Mouse (Mus musculus) heart, adult 2 months (tissue): ENCODE results near the gene Lsm3. TPM values are rescaled to one million over a fixed set of nuclear protein-coding genes. Genes with fewer than 3 reads are reported as not detected.
A peak's percentile ranks its signal among the peaks of the same experiment; 100 is the strongest.

Experiments used
- DNase-seq, 2 experiments: peaks; one replicate each; pipeline ENCODE4 v3.0.0; 2021
- H3K27ac ChIP-seq: fragments of 200-600 bp; 2 replicates; pipeline ENCODE4 v1.8.1; 2022
- H3K27me3 ChIP-seq: fragments of 200-500 bp; 2 replicates; pipeline ENCODE4 v1.6.1; 2012; ENCODE audit warnings: mild to moderate bottlenecking, low read length, inconsistent platforms, mixed read lengths; ENCODE audit not compliant: control insufficient read depth, insufficient read depth
- H3K36me3 ChIP-seq: fragments of 200-500 bp; 2 replicates; pipeline ENCODE4 v1.6.1; 2012; ENCODE audit warnings: low read length, inconsistent platforms; ENCODE audit not compliant: control insufficient read depth, insufficient read depth
- H3K4me1 ChIP-seq: fragments of 200-500 bp; 2 replicates; pipeline ENCODE4 v1.6.1; 2011; ENCODE audit warnings: low read length; ENCODE audit not compliant: control insufficient read depth, insufficient read depth
- H3K4me3 ChIP-seq: fragments of 200-600 bp; 2 replicates; pipeline ENCODE4 v1.8.1; 2022
- H3K79me2 ChIP-seq: fragments of 200-500 bp; replicated peaks from 2 replicates; pipeline ENCODE4 v1.6.1; 2012; ENCODE audit warnings: mild to moderate bottlenecking, inconsistent platforms, low read length, moderate library complexity, mixed read lengths; ENCODE audit not compliant: control insufficient read depth, insufficient read depth
- H3K9ac ChIP-seq: fragments of 200-500 bp; 2 replicates; pipeline ENCODE4 v1.6.1; 2012; ENCODE audit warnings: low read depth, mild to moderate bottlenecking, control low read depth, inconsistent platforms, low read length, mixed read lengths
- CTCF ChIP-seq: fragments of 200-600 bp; IDR thresholded peaks from 2 replicates; pipeline ENCODE4 v1.8.1; 2022; ENCODE audit warnings: antibody characterized with exemption, mild to moderate bottlenecking, moderate library complexity
- EP300 ChIP-seq: fragments of 200-500 bp; IDR thresholded peaks from 2 replicates; pipeline ENCODE4 v1.6.1; 2011; ENCODE audit warnings: low read depth, low read length, control low read depth; ENCODE audit not compliant: insufficient read depth
- POLR2A ChIP-seq: fragments of 200-500 bp; IDR thresholded peaks from 2 replicates; pipeline ENCODE4 v1.6.1; 2011; ENCODE audit warnings: mild to moderate bottlenecking, low read depth, low read length, control low read depth; ENCODE audit not compliant: insufficient read depth
- WGBS: fragments of 180-500 bp; shearing (Covaris S2); methylation state at CpG from one replicate; pipeline ENCODE4 v1.1.7; 2018; 5-methylcytosine and 5-hydroxymethylcytosine counted together
- intact Hi-C: fragments of 180-260 bp; cut with DNase I; formaldehyde crosslinking; loops from one replicate; pipeline ENCODE4 v1.15.1; 2025
- polyA plus RNA-seq: library from polyadenylated mRNA; depleted of rRNA; stranded (reverse); fragments of >200 nt; gene quantifications from 2 replicates; pipeline ENCODE4 v1.2.3, GENCODE M21; 2012
- total RNA-seq, 2 experiments: library from RNA; stranded (reverse); gene quantifications; 2 replicates each; pipeline ENCODE4 v1.2.3; 2021

Lsm3 gene
- total and polyA plus RNA-seq, 3 experiments = 31.0 to 59.7 (median 55.8) TPM

DNA sequence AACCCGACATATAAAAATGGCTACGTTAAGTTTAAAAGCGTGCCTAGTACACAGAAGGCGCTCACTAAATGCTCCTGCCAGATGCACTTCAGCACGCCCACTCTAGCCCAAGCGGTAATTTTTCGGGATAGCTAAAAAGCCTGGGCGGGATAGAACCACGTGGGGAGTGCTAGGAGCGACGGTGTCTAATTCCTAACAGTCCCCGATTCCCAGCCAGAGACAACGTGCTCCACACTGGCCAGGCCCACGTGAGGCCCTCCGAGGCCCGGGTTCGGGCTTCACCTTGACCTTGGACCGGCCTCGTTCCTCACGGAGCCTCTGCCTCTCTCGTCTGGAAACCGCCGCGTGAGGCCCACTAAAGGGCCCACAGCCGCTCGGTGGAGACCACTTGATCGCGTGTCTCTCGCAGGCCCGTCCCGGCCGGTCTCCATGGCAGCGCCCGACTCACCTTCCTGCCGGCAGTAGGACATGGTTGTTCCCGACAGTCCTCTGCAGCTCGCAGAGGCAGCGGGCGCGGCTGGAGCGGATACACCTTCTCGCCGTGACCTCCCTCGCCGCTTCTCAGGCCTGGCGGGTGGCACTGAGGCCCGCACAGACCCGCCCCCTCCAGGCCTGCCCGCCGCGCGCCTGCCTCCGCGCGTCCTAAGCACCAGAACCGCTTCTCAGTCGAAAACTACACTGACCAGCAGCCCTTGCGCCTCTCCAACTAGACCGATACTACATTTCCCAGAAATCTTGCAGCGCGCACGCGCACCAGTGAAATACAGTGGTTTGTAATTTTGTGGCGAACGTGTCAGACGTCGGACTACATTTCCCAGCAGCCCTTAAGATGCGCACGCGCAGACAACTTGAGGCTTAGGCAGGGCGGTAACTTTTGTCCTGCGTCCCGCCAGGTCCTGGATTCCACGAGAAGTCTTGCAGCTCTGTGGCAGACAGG, 42.6 kb upstream of the Lsm3 start, which contains the start of the genes Chchd4 and Tmem43:
Gene Chchd4 (minus strand): TSS at position 679 of the 937 bp plus-strand sequence.
Gene Tmem43 (plus strand): TSS at position 836 of the 937 bp plus-strand sequence.
- peak; percentile 98 to 99 for DNase-seq
- Histone ChIP-seq H3K4me3 (peak within 1 kb of the TSS; percentile 92), H3K27me3 (no peaks in the 10 kb centered on the region), H3K79me2 (no peaks in the 10 kb centered on the region), H3K36me3 (no peaks in the 10 kb centered on the region), H3K4me1 (peaks cover 2% of the 10 kb centered on the region; the same call in 1 of the 2 replicates), H3K9ac (peak within 1 kb of the TSS; percentile 81), H3K27ac (peak within 1 kb of the TSS; percentile 85)
- 1% methylated on average over 74 of the region's 74 CpGs for WGBS
- TF ChIP-seq CTCF (no peak), POLR2A (peak; percentile 90), EP300 (peak; percentile 11; the same call in 1 of the 2 replicates)
- intact Hi-C loops = loop anchor here (1.0 kb wide), 2 partner anchors 33 to 42 kb away; partner anchors contain the start of genes Lsm3 and Xpc

DNA sequence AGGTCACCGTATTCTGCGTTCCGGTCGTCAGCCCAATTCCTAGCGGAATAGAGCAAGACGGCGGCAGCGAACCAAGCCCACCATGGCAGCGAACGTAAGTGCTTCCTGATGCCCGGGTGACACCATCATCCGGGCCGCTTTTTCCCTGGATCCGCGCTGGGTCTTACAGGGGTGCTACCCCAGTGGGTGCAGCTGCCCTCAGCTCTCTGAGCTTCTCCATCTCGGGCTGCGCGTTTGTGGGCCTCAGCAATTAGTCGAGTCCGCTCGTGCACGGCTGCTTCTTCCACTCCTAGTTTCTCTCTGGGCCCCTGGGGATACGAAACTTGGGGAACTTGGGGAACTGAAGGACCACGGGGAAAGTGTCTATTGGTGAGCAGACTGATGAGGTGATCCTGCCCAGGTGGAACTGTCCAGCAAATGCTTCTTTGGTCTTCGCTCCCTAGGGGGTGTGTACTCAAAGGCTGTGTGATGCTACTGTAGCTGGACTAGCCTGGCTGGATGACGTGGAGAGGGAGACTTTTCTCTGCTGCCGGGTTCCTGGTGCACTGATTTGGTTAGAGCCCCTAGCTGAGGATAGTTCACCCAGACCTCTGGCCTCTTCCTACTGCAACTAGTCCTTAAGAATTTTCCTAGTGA, 41.8 kb upstream of the Lsm3 start:
- H3K9ac ChIP-seq = peak overlapping the region; percentile 71
- H3K27me3 ChIP-seq = no peaks in the 10 kb centered on the region
- no peaks in the 10 kb centered on the region for H3K79me2 ChIP-seq
- peak overlapping the region; percentile 92 for H3K4me3 ChIP-seq
- H3K4me1 ChIP-seq = peaks cover 2% of the 10 kb centered on the region; the same call in 1 of the 2 replicates
- TF ChIP-seq CTCF (no peak), EP300 (no peak), POLR2A (no peak)
- under 1% methylated on average over 27 of the region's 27 CpGs for WGBS
- H3K27ac ChIP-seq = peak overlapping the region; percentile 84
- no peak for DNase-seq
- H3K36me3 ChIP-seq = no peaks in the 10 kb centered on the region
- intact Hi-C loops = loop anchor here (1.0 kb wide), 2 partner anchors 34 to 41 kb away; partner anchors contain the start of genes Lsm3 and Xpc

DNA sequence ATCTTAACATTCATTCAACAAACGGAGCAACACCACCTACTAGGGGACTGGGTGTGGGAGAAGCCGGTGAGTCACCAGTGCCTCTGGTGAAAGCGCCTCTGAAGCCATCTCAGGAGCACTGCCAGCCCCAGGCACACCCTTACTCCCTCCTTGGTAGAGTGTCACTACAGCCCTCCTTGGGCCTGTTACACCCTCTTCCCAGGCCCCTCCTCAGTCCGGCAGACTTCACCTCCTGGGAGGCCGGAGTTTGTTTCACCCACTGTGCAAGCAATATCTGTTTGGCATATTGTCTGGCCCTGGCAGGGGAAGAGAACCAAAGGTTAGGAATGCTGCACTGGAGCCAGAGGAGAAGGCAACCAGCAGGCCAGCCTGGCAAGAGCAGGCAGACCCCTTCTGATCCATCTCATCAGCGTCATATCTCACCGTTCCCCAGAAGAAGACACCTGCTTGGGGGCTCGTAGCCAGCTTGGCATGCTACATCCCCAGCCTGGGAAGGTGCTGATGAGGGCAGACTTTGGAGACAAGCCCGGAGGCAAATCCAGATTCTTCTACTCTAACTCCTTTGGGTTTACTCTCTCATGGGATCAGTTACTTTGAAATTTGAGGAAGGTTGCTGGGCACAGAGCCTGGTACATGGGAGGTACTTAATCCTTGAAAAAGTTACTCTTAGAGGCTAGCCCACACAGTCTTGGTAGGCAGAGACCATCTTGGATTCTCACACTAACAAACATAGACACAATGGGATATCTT, 41.1 kb upstream of the Lsm3 start:
- H3K4me3 ChIP-seq = peak overlapping the region; percentile 92
- H3K36me3 ChIP-seq = no peaks in the 10 kb centered on the region
- no peak overlapping the region for H3K9ac ChIP-seq
- 37% methylated on average over 9 of the region's 9 CpGs for WGBS
- no peak for TF ChIP-seq CTCF
- no peak for TF ChIP-seq EP300
- TF ChIP-seq POLR2A = no peak
- no peaks in the 10 kb centered on the region for H3K27me3 ChIP-seq
- intact Hi-C loops = no loop called here
- peak overlapping the region; percentile 84; the same call in 1 of the 2 replicates for H3K27ac ChIP-seq
- no peaks in the 10 kb centered on the region for H3K79me2 ChIP-seq
- H3K4me1 ChIP-seq = peaks cover 2% of the 10 kb centered on the region; the same call in 1 of the 2 replicates
- peak in 1 of 2 experiments; percentile 36 for DNase-seq

DNA sequence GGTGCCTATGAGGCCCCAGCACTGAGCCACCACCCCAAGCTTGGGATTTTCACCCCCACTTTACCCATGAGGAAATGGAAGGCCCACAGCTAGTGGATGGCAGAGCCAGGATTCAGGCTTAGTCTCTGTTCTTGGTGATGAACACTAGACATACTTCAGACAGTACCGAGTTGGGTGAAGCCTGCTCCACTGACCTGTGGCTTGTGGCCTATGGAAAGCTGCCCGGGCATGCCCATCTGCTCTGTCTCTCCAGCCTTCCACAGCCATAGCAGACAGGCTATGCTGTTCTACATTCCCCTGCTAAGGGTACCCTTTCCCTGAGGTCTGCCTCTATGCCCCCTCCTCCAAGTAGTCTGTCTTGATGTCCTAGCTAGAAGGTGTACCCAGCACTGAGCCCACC, 39.2 kb upstream of the Lsm3 start:
- H3K27me3 ChIP-seq = no peaks in the 10 kb centered on the region
- peaks cover 2% of the 10 kb centered on the region; the same call in 1 of the 2 replicates for H3K4me1 ChIP-seq
- no peak overlapping the region for H3K9ac ChIP-seq
- no peak for TF ChIP-seq POLR2A
- no peak for TF ChIP-seq EP300
- intact Hi-C loops = no loop called here
- no peaks in the 10 kb centered on the region for H3K79me2 ChIP-seq
- H3K36me3 ChIP-seq = no peaks in the 10 kb centered on the region
- H3K27ac ChIP-seq = no peak overlapping the region
- H3K4me3 ChIP-seq = no peak overlapping the region
- no peak for DNase-seq
- 86% methylated on average over 2 of the region's 2 CpGs for WGBS

DNA sequence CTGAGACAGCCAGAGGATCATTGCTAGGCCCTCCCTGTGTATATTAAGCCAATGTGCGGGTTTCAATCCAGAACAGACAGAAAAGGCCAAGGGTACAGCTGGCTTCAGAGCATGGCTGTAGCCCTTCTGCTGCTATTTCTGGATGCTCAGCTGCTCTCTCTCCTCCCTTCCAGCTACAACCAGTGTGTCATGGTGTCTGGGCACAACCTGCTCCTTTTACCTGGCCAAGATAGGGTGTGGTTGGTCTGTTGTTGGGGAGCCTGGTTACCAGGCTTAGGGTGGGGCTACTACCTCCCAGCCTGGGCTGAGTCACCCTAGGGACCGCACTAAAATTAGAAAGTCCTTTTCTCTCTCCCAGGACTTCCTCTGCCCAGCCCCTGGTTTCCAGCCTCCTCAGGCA, 32.4 kb upstream of the Lsm3 start:
- DNase-seq = peak in 1 of 2 experiments; percentile 31
- TF ChIP-seq CTCF = no peak
- TF ChIP-seq EP300 = 0 out of 2 replicates have a peak, but pooled peaks have one; percentile 16
- no peak for TF ChIP-seq POLR2A
- intact Hi-C loops = no loop called here
- H3K36me3 ChIP-seq = no peaks in the 10 kb centered on the region
- 44% methylated on average over 2 of the region's 2 CpGs for WGBS
- no peak overlapping the region for H3K9ac ChIP-seq
- H3K4me3 ChIP-seq = no peak overlapping the region
- H3K79me2 ChIP-seq = no peaks in the 10 kb centered on the region
- no peaks in the 10 kb centered on the region; the same call in 1 of the 2 replicates for H3K4me1 ChIP-seq
- no peaks in the 10 kb centered on the region for H3K27me3 ChIP-seq
- H3K27ac ChIP-seq = peak overlapping the region; percentile 26
